Mouse (Mus musculus) midbrain, embryonic 16.5 days (tissue): ENCODE measurements around the gene Csf2rb2. TPM values are rescaled to one million over a fixed set of nuclear protein-coding genes. Genes with fewer than 3 reads are reported as not detected.
"Not testable (repeated sequence)": the region's sequence is repeated elsewhere in the genome, so short reads cannot be mapped to it uniquely, and the experiment has no call there.

Source experiments
- ATAC-seq: fragments of 200-750 bp; cut with Nextera tagmentation; 2 replicates; pipeline ENCODE4 v1.8.0; 2017; ENCODE audit warnings: moderate TSS enrichment
- H3K27ac ChIP-seq: fragments of 300-500 bp; sonication (generic); 2 replicates; pipeline ENCODE4 v1.5.1; 2014; ENCODE audit warnings: mild to moderate bottlenecking, low read length, mixed read lengths
- H3K27me3 ChIP-seq: fragments of 300-500 bp; sonication (generic); 2 replicates; pipeline ENCODE4 v1.6.1; 2014; ENCODE audit warnings: low read depth, low read length, mixed read lengths; ENCODE audit not compliant: control insufficient read depth, insufficient read depth
- H3K36me3 ChIP-seq: fragments of 300-500 bp; sonication (generic); 2 replicates; pipeline ENCODE4 v1.6.1; 2014; ENCODE audit warnings: mild to moderate bottlenecking, low read length, moderate library complexity, mixed read lengths; ENCODE audit not compliant: control insufficient read depth, insufficient read depth
- H3K4me1 ChIP-seq: fragments of 300-500 bp; sonication (generic); 2 replicates; pipeline ENCODE4 v1.6.1; 2014; ENCODE audit warnings: mild to moderate bottlenecking, low read length, mixed read lengths; ENCODE audit not compliant: control insufficient read depth, insufficient read depth
- H3K4me2 ChIP-seq: fragments of 300-500 bp; sonication (generic); 2 replicates; pipeline ENCODE4 v1.6.1; 2014; ENCODE audit warnings: mild to moderate bottlenecking, low read length, mixed read lengths
- H3K4me3 ChIP-seq: fragments of 300-500 bp; sonication (generic); 2 replicates; pipeline ENCODE4 v1.5.1; 2014; ENCODE audit warnings: low read depth, mild to moderate bottlenecking, low read length, moderate library complexity, mixed read lengths
- H3K9ac ChIP-seq: fragments of 300-500 bp; sonication (generic); 2 replicates; pipeline ENCODE4 v1.6.1; 2014; ENCODE audit warnings: low read depth, low read length, mixed read lengths
- H3K9me3 ChIP-seq: fragments of 300-500 bp; sonication (generic); replicated peaks from 2 replicates; pipeline ENCODE4 v1.6.1; 2014; ENCODE audit warnings: mild to moderate bottlenecking, low read length, mixed read lengths; ENCODE audit not compliant: control insufficient read depth, poor library complexity, severe bottlenecking
- WGBS: fragments of 180-500 bp; shearing (Covaris S2); extraction: QIAGEN DNeasy Blood & Tissue Kit; methylation state at CpG from one replicate; pipeline ENCODE4 v1.1.7; 2014; 5-methylcytosine and 5-hydroxymethylcytosine counted together
- polyA plus RNA-seq: library from polyadenylated mRNA; unstranded; fragments of >200 nt; fragmentation: Nextera tagmentation; extraction: Ambion mirVana; gene quantifications from 2 replicates; pipeline ENCODE4 v1.2.1, GENCODE M21; 2015

The Csf2rb2 gene
- polyA plus RNA-seq = 0.08 and 0.11 TPM in 2 replicates

DNA sequence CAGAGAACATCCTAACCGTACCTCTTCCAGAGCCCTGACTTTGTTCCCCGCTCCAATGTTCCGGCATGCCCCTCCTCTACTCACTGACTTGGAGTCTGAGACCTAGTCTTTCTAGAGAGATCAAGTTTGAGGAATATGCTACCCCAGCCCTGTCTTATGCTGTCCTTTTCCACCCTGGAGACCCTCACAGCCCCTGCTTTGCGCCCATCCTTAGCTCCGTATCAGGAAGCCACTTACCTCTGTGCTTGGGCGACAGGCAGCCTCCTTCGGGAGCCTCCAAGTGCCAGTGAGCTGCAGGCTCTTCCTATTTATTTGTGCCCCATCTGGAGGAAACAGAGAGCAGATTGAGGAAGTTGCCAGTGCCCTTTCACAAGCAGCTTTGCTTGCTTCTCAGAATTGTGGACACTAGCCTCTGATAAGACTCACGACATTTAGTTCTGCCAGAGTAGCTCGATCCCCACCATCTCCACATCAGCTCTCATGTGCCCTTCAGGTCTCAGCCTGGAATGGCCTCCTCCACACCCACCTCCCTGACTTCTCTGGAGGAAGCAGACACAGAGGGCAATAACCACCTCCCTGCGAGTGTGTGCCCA is at the start of gene Csf2rb2:
Gene Csf2rb2, minus strand, starts transcription at position 381 of the 593 bp plus-strand sequence.
- Histone ChIP-seq H3K27ac (no peak within 1 kb of the TSS), H3K36me3 (no peaks in the 10 kb centered on the region), H3K4me1 (no peaks in the 10 kb centered on the region), H3K4me3 (no peak within 1 kb of the TSS), H3K27me3 (no peaks in the 10 kb centered on the region), H3K4me2 (no peak within 1 kb of the TSS), H3K9ac (no peak within 1 kb of the TSS), H3K9me3 (no peaks in the 10 kb centered on the region)
- WGBS = 85% methylated on average over 10 of the region's 10 CpGs
- ATAC-seq = no peak

DNA sequence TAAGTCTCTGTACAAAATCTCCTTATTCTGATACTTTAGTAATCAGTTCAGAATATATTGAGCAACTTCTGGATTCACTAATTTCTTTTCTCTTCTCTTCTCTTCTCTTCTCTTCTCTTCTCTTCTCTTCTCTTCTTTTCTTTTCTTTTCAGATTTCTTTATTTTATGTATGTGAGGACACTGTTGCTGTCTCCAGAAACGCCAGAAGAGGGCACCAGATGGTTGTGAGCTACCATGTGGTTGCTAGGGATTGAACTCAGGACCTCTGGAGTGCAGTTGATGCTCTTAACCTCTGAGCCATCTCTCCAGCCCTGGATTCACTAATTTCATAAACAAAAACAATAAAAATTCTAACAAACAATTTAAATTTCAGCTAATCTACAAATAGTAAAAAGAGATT is 49.4 kb upstream of the Csf2rb2 start:
- H3K4me3 ChIP-seq = no peak overlapping the region

GRCm38 (mm10) chr15:78351586-78352165 is 46.2 kb upstream of the Csf2rb2 start:
- no peak overlapping the region for H3K9ac ChIP-seq
- H3K4me3 ChIP-seq = no peak overlapping the region
- no peak for ATAC-seq
- no peak overlapping the region for H3K27ac ChIP-seq
- no peaks in the 10 kb centered on the region; the same call in 1 of the 2 replicates for H3K27me3 ChIP-seq
- WGBS = 60% methylated on average over 3 of the region's 3 CpGs
- no peak overlapping the region for H3K4me2 ChIP-seq
- no peaks in the 10 kb centered on the region for H3K36me3 ChIP-seq
- H3K4me1 ChIP-seq = no peaks in the 10 kb centered on the region
- H3K9me3 ChIP-seq = no peaks in the 10 kb centered on the region

More for the DNA sequence above, 49.4 kb upstream of the Csf2rb2 start:
- Histone ChIP-seq H3K4me2 (no peak overlapping the region), H3K36me3 (no peaks in the 10 kb centered on the region), H3K9me3 (no peaks in the 10 kb centered on the region), H3K27ac (no peak overlapping the region), H3K27me3 (no peaks in the 10 kb centered on the region; the same call in 1 of the 2 replicates), H3K4me1 (no peaks in the 10 kb centered on the region), H3K9ac (no peak overlapping the region)
- ATAC-seq = no peak
- WGBS = 4% methylated on average over 1 of the region's 1 CpGs

DNA sequence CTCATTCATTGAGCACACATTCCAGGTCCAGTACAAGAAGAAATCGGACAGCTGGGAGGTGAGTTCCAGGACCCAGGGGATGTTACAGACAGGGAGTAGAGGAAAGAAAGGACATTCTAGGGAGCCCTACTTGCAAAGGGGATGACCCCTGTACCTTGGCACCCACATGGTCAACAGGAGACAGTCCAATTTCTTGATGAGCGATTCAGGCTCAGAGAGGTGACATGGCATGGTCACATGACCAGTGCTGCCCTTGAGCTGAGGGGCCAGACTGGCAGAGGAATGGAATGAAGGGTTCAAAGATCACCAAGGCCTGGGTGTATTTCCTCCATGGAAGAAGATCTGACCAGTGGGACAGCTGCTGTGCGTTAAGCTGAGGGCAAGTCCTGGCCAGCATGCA is 39.0 kb upstream of the Csf2rb2 start:
- Histone ChIP-seq H3K4me2 (no peak overlapping the region), H3K9me3 (no peaks in the 10 kb centered on the region), H3K9ac (no peak overlapping the region), H3K4me1 (no peaks in the 10 kb centered on the region), H3K27me3 (no peaks in the 10 kb centered on the region), H3K27ac (no peak overlapping the region), H3K4me3 (no peak overlapping the region), H3K36me3 (no peaks in the 10 kb centered on the region)
- no peak for ATAC-seq
- WGBS = 97% methylated on average over 3 of the region's 3 CpGs

DNA sequence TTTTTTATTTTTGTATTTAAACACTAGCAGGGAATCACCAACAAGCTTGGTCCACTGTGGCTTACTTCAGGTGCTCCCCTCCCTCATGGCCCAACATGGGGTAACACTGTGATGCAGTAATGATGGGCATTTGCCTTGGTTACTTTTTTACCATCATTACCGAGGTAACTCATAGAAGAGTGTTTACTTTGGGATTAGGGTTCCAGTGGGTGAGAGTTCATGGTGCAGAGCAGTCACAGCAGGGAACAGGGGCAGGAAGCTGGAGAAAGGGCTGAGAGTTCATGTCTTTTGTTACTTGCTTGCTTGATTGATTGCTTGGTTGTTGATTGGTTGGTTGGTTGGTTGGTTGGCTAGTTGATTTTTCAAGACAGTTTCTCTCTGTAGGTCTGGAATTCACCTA is 38.2 kb upstream of the Csf2rb2 start:
- 12% methylated on average over 1 of the region's 1 CpGs for WGBS
- no peak for ATAC-seq
- Histone ChIP-seq H3K4me3 (no peak overlapping the region), H3K4me1 (no peaks in the 10 kb centered on the region), H3K4me2 (no peak overlapping the region), H3K9ac (no peak overlapping the region), H3K9me3 (no peaks in the 10 kb centered on the region), H3K27ac (no peak overlapping the region), H3K27me3 (no peaks in the 10 kb centered on the region), H3K36me3 (no peaks in the 10 kb centered on the region)

DNA sequence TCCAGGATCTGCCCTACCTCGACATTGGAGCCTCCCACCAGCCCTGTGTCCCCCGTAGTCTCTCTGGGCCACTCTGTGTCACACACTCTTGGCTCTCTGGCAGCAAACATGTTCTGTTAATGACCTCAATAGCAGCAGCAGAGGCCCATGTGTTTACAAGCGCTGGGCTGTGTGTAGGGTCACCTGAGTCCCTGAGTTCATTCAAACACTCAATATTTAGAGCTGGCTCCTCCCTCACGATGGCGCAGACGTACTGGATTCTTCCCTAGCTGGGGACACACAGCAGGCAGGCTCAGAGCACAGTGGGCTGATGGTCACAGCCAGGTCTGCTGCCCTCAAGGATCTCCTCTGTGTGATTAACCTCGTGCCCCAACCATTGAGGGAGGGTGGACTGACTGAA is 35.4 kb upstream of the Csf2rb2 start:
- not testable (repeated sequence) for H3K27ac ChIP-seq, H3K36me3 ChIP-seq, H3K27me3 ChIP-seq, H3K4me3 ChIP-seq, H3K4me1 ChIP-seq, H3K9ac ChIP-seq, H3K4me2 ChIP-seq, H3K9me3 ChIP-seq, ATAC-seq
- 76% methylated on average over 6 of the region's 7 CpGs for WGBS

- not testable (repeated sequence) for H3K27ac ChIP-seq, H3K36me3 ChIP-seq, H3K9me3 ChIP-seq, H3K4me3 ChIP-seq, H3K4me2 ChIP-seq, ATAC-seq, H3K9ac ChIP-seq, H3K4me1 ChIP-seq, H3K27me3 ChIP-seq
- WGBS = 24% methylated on average over 7 of the region's 7 CpGs
These were observed 34.3 kb upstream of the Csf2rb2 start for GRCm38 (mm10) chr15:78339627-78340423.

DNA sequence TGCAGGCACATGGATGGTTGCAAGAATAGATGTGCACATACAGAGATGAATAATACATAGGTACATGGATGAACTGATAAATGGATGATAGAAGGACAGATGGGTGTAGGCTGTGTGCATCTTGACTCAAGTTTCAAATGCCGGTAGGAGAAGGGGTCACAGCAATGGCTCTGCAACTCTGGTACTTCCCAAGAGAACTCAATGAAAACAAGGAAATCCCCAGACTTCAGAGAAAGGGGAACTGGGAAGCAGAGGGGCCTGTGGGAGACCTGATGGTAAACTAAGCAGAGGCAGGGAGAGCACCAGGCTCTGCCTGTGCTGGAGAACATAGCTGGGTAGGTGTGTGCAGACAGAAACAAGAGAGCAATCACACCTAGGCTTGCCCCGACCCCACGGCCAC is 28.9 kb upstream of the Csf2rb2 start:
- Histone ChIP-seq H3K9me3 (no peaks in the 10 kb centered on the region), H3K36me3 (no peaks in the 10 kb centered on the region), H3K27me3 (no peaks in the 10 kb centered on the region), H3K4me3 (no peak overlapping the region), H3K9ac (no peak overlapping the region), H3K4me1 (no peaks in the 10 kb centered on the region), H3K4me2 (no peak overlapping the region), H3K27ac (no peak overlapping the region)
- ATAC-seq = no peak
- 89% methylated on average over 3 of the region's 3 CpGs for WGBS

GRCm38 (mm10) chr15:78332981-78333380 is 27.5 kb upstream of the Csf2rb2 start:
- Histone ChIP-seq H3K4me3 (no peak overlapping the region), H3K9me3 (no peaks in the 10 kb centered on the region), H3K27me3 (no peaks in the 10 kb centered on the region), H3K4me2 (no peak overlapping the region), H3K27ac (no peak overlapping the region), H3K4me1 (no peaks in the 10 kb centered on the region), H3K9ac (no peak overlapping the region), H3K36me3 (no peaks in the 10 kb centered on the region)
- 83% methylated on average over 6 of the region's 6 CpGs for WGBS
- ATAC-seq = no peak
